Mouse (Mus musculus) lung, adult 2 months (tissue): ENCODE measurements around the gene Ilkap.

ENCODE experiments used
- CTCF ChIP-seq: fragments of 200-500 bp; IDR thresholded peaks from 2 replicates; pipeline ENCODE4 v1.5.1; 2011; ENCODE audit warnings: mild to moderate bottlenecking, low read length, control low read depth; ENCODE audit not compliant: insufficient read depth
- POLR2A ChIP-seq: fragments of 200-500 bp; IDR thresholded peaks from 2 replicates; pipeline ENCODE4 v1.6.1; 2011; ENCODE audit warnings: low read depth, mild to moderate bottlenecking, control low read depth, low read length, borderline replicate concordance; ENCODE audit errors: extremely low read depth

DNA sequence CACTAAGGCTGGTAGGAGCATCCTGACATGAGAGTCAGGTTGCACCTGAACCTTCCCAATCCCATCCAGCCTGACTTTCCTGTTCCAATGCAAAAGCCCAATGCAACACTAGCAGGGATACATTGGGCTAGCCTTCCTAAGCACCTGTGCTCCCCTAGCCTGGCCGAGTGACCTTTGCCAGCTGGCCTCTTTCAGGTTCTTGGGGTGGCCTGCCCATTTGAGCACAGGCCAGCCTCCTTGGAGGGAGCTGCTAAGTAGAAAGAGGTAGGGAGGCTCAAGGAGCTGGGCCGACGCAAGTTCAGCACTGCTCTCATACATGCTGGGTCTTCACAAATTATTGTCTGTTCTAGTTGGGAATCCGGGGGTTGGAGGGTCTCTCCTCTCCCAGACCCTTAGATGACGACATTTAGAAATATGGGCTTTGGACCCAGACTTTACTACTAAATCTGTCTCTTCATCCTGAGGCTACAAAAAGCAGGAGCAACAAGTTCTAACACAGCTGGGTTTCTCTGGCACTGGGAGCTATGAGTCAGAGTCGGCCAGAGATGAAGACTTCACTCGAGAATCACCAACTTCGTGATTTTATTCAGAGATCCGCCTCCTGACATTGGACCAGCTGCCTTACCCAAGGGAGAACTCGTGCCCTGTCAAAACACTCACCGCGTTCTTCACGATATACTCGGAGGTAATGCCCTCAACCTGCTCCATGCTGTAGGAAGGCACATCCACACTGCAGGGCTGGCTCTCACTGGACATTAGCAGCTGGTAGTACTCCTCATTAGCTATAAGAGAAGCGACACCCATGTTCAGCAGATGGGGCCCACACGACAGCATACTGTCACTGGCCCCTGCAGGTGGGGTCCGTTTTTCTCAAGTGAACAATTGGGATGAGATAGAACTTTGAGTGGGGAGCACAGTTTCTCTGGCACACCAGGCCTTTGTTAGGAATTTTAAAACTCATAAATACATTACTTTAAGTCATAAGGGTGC, 46.5 kb upstream of the Ilkap start:
- no peak for TF ChIP-seq POLR2A
- TF ChIP-seq CTCF = no peak
